Mouse (Mus musculus) spleen, adult 18-20 months (tissue): ENCODE measurements around the gene Slc25a36.
A peak's percentile ranks its signal among the peaks of the same experiment; 100 is the strongest.

Source experiments
- DNase-seq, 2 experiments: peaks; one replicate each; pipeline ENCODE4 v3.0.0; 2022; ENCODE audit warnings: mixed read lengths in 2 of 2

Slc25a36 gene

DNA sequence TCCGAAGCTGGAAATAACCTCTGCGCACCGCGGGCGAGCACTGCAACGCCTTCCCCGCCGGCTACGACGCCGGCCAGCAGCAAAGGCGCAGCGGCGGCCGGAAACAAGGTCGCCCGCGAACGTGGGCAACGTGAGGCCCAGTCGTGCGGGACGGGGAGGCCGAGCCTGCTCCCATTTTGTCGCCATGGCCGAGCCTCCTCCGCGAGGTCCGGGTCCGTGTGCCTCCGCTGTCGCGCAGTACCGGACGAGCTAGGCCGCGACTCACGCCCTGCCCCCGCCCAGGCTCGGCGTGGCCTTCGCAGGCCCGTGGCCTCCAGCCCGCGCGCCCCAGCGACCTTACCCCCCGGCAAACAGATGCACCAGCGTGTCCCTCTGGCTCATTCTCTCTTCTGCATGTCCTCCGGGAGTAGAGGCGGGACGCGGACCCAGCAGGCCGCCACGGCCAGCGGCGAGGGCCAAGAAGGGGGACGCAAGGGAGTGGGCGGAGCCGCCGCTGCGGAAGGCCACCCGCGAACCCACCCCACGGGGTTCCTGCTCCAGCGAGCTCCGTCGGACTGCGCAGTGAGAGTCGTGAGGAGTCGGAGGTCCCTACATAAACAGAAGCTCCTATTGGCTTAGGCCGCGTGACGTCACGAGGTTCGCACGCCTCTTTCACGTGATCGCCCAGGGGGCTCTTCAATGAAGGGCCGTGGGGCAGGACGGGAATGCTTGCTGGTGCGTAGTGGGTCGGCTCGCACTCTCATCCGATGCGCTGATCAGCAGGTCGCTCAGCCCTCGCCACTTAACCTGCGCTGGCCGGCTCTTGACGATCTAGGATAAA is at the start of gene Slc25a36:
Gene Slc25a36 (minus strand): TSS at position 587 of the 820 bp plus-strand sequence.
- peak; percentile 93 for DNase-seq

DNA sequence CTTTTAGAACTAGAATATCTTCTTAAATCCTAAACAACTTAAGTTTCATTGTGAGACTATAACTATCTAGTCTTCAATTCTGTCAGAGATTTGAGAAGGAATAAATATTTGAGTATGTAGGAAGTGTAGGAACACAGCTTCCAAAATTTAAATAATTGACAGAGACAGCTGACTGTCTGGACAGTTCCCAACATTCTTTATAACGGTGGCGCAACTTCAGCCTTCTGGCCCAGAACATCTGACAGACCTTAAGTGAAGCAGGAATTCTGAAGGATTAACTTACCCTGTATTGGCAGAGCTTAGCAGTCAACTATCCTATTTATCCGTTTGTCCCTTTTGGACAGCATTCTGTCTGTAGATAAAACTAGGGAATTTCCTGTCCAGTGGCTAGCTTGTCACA is 47.5 kb upstream of the Slc25a36 start:
- no peak for DNase-seq

DNA sequence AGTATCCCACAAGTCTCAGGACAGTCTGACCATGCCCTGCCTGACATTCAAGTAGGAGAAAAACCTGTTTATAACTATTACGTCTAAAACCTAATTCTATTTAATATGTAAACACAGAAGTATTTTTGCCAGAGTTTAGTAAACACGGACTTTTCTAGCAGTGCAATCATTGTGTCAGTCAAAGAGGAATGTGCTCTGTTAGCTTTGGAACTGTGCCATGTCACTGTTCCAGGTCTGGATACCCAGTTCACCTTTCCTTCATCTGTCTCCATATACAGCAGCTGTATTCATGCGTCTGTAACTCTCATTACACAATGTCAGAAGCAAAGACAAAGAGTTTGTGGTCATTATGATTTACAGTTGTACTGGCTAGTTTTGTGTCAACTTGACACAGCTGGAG is 45.0 kb upstream of the Slc25a36 start:
- DNase-seq: no peak

DNA sequence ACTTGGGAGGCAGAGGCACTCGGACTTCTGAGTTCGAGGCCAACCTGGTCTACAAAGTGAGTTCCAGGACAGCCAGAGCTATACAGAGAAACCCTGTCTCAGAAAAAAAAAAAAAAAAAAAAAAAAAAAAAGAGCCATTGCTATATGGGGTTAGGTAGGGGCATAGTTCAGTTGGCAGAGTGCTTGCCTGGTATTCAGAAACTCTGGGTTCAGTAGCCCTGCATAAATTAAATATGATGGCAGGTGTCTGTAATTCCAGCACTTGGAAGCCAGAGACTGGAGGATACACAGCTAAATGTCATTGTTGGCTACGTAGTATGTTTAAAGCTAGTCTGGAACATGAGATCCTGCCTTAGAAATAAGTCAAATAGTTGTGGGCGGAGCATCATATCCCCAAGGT is 44.0 kb upstream of the Slc25a36 start:
- no peak for DNase-seq

DNA sequence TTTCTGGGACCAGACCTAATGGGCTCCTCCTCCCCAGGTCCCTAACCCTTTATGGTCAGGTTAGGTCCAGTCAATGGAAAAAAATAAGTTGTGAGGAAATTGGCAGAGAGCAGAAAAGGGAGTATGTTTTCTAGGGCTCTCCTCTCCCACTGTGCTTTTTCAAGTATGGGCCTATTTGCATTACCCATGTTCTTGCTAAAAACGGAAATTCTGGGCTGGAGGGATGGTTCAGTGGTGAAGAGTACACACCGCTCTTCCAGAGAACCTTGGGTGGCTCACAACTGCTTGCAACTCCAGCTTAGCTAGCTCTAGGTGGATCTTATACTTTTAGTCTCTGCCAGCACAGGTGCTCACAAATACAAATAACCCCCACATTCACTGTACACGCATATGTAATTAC is 42.0 kb upstream of the Slc25a36 start:
- DNase-seq: no peak

DNA sequence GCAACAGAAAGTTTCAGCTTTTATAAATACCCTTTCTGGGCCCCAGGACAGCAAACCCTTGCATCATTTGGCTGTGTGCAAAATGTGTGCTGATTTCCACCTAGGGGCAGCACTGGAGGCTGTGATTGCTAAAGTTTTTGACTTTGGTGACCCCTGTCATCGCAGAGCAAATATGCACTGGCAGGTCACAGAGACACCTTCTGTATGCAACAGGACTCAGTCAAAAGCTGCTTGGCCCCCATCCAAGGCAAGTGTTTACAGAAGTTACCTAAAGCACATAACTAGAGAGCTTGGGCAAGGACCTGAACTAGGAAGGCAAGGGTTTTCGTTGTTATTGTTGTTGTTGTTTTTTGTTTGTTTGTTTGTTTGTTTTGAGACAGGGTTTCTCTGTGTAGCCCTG is 36.3 kb upstream of the Slc25a36 start:
- DNase-seq: no peak

DNA sequence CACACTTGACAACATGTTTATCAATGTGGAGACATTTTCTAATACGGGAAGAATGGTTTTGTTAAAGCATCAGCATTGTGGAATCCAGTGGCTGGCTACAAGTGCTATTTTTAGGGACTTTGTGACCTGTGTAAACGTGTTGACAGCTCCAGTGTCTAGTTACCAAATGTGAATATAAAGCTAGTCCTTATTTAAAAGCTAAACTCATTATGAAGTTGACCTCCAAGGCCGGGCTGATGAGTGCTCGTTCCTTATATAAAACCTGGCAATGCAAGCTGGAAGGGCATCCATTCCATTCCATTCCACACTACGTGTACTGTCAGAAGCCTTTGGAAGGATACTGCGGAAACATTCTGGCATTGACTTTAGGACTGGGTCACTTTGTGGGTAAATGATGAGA is 34.4 kb upstream of the Slc25a36 start:
- no peak for DNase-seq

DNA sequence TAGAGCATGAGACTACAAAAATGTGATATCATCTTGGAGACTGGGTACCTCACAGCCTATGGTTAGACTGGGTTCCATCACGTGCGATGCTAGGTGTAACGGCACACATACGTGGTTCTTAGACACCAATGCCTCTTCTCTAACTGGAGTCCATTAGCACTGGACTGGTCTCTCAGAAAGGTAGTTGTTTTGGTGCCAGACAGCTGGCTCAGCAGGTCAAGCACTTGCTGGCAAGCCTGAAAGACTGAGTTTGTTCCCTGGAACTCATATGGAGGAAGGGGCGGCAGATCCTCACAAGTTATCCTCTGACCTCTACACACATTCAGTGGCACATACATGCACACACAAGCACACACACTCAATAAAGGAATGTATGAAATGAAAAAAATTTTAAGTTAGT is 32.5 kb upstream of the Slc25a36 start:
- no peak for DNase-seq

DNA sequence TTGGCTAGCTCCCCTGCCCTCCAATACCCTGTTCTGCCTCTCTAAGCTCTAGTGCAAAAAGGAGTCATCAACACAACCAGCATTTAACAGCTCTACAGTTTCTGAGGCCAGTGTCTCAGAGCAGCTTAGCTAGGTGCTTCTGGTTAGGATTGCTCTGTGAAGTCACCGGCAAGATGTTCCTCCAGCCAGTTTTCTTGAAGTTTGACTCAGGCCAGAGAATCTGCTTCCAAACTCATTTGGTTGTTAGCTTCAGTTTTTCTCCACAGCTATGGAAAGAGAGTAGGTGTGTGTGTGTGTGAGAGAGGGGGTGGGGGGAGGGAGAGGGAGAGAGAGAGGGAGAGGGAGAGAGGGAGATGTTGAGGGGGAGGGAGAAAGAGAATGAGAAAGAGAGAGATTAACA is 31.6 kb upstream of the Slc25a36 start:
- no peak for DNase-seq

DNA sequence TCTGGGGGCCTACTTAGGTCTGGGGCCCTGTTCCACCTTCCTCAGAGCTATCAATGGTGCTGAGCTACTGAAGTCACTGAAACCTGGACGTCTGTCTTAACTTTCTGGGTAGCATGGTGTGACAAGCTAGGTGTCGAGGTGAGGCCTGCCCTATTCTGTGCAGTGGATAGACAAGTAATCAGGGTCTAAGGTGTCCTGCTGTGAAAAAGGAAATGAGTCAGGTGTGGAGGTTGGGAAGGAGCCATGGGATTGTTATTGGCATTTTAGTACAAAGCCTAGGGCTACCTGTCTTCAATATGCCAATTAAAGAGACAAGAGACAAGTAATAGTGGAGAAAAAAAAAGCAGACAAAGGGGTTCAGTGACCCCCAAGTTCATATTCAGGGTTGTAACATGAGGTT is 30.8 kb upstream of the Slc25a36 start:
- no peak for DNase-seq

DNA sequence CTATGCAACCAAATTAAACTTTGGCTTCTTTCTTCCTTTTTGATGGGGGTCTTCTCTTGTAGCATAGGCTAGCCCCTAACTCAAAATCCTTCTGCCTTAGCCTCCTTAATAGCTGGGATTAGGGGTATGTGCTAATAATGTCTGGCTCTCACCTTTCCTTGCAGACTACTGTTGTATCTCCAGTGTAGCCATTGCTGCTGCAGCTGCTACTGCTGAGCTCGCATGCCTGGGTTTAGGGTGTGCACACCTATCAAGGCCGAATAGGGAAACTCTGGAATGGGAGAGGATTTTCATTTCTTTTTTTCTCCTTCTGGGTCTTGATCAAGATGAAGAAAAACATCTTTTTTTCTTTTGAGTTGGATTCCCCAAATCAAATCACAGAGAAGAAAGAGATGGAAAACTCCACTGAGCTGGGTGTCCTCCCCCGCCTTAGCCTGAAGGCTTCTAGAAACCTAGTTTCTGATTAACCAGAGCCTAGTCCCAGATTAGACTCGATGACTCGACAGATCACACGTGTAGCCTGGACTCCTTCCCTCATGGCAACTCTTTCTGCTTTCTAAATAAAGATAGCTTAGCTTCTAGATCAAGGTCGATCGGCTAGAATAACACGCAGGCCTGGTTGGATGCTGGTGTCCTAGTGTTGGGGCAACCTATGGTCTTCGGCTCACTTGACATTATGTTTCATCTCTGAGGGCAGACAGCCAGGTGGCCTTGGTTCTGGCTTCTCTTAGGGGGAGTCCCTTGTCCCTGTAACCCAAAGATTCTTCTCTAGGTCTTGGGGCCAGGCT is 29.4 kb upstream of the Slc25a36 start:
- DNase-seq: no peak

DNA sequence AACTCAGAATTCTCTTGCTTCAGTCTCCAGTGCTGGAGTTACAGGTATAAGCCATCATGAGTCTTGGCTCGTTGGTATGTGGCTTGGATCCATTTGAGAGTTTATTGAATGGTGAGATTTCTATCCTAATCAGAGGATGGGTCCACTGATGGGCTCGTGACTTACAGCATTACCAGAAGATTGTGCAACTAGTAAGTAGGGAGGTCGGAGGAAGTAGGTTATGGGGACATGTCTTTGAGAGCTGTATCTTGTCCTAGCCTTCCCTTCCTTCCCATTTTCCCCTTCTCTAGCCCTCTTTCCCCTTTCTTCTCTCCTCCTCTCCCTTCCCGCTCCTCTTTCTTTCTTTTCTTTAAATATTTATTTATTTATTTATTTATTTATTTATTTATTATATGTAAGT is 26.7 kb upstream of the Slc25a36 start:
- DNase-seq: no peak

DNA sequence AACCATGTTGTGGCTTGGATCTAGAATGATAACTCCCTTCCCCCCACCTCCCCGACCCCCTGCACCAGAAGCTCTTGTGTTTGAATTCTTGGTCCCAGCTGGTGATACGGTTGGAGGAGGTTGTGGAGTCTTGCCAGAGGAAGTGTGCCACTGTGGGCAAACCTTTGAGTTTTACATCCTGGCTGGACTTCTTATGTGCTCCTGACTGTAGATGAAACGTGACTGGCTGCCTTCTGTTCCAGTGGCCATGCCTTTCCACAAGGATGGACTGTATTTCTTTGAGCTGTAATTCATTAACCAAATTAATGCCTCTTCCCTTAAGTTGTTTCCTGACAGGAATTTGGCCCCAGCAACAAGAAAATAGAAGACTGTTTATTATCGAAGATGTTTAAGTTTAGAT is 26.2 kb upstream of the Slc25a36 start:
- DNase-seq: no peak

DNA sequence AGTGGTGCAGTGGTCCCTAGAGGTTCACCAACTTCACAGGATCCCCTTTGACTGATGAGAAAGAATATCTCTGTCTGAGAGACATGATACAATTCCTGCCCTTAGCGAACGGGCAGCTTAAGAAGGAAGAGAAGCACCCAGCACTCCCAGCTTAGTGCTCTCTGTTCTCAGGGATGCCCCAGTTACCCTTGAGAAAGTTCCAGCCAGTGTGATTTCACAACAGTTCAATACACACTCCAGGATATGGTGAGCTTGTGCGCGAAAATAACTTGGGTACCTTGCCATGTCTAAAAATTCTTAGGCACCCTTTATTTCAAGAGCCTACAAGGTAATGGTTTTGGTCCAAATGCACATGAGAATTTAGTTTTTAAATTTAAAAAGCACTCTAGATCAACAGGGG is 24.9 kb upstream of the Slc25a36 start:
- no peak for DNase-seq

DNA sequence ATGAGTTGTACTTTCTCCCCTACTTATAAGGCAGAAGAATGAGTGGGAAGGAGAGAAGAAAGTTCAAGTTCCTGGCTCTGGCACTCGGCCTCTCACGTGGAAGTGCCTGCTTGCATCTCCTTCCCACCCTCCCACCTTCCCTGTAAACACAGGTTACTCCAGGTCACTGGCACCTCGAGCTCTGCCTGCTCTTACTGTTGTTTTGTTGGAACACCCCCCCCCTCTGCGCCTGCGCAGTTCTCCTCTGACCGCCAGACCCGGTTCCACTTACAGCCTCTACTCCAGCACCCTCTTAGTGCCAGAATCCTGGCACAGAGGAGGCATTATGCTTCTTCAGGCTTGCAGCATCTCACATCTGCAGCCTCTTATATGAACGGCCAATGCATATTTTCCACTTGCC is 22.2 kb upstream of the Slc25a36 start:
- DNase-seq: no peak

DNA sequence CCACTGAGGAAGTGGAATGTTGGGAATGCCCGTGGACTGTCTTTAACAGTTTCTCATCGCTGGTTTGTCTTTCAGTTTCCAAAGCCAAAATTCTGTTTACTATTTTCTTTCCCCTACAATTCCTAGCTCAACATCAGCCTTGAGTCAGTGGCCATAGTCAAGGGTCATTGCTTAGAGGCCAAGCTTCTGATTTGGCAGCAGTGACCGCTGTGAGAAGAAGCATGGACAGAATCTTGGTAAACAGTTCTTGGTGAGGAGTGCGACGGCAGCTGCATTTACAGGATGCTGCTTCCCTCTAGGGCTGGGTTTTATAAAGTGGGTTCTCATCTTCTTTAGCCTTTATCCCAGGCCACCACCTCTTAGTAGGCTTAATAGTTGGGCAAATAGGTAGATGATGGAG is 19.0 kb upstream of the Slc25a36 start:
- DNase-seq: no peak

DNA sequence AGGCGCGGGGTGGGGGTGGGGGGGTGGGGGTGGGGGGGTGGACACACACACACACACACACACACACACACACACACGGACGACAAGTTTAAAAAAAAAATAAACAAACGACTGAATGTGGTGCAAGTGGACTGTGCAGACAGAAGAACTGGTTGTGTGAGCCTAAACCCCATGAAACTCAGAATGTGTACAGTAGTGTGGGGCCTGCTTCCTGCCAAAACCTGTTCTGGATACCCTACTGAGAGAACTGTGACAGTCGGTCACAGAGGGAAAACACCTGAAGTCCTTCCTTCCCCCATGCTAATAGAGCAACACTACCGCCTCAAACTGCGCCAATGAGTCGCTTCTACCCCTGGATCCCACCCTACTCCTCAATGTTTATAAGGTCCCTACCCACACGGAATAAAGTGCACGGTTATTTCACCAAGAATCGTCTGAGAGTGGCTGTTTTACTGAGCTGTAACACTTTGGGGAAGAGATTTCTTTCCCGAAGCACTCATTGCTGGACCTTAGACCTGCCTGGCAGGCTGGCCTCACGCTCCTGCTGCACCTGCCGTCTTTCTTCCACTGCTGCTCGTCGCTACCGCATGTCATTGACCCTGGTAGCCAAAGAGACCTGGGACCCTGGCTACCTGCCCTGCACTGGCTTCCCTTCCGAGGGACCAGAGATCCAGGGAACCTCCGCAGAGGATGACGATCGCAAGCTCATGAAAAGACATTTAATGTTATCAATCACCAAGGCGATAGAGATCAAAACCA is 13.2 kb upstream of the Slc25a36 start:
- no peak for DNase-seq

DNA sequence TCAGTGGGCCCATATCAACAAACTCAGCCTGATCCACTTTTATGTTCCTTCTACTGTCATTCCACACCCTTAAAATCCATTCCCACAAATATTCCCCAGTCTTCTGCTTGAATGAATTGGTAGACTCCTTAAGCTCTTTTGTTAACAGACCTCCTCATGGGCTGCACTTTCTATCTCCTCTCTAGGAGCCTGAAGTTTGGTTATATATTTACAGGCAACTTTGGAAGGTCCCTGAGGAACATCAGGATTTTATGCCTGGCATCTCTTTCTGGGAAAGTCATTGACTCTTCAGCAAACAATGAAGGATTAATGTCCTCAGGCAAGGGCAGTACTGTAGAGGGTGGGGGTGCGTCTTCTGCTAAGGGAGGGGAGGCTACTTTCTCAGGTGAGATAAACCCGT is 10.5 kb upstream of the Slc25a36 start:
- no peak for DNase-seq

DNA sequence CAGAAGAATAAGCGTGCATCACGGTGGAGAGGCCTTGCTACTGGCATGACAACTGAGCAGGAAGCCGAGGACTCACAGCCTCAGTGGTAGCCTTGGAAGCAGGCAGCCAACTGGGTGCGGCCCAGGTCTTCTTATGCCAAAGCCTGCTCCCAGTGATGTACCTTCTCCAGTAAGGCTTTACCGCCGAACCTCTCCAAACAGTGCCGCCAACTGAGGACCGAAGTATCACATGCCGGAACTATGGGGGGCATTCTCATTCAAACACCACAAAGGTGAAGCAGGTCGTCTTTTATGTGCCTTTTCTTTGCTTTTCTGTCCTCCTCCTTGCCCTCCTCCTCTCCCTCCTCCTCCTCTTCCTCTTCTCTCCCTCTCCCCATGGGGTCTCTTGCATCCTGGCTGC is 3.3 kb upstream of the Slc25a36 start:
- no peak for DNase-seq

DNA sequence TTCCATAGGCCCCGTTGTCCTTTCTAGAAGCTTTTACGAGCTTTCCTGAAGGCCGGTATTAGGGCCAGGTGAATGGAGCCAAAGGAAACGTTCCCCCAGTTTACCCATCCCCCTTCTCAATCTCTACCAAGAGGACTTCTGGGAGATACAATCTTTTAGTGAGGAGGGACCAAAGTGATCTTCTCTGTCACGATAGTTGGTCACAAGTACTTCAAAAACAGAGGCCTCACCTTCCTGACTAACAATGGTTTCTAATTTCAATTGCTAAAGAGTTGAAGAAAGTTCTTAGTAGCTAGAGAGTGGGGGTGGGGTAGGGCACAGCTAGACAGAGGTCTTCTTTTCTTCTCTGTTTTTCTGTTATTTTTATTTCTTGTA is 2.6 kb upstream of the Slc25a36 start:
- no peak for DNase-seq

DNA sequence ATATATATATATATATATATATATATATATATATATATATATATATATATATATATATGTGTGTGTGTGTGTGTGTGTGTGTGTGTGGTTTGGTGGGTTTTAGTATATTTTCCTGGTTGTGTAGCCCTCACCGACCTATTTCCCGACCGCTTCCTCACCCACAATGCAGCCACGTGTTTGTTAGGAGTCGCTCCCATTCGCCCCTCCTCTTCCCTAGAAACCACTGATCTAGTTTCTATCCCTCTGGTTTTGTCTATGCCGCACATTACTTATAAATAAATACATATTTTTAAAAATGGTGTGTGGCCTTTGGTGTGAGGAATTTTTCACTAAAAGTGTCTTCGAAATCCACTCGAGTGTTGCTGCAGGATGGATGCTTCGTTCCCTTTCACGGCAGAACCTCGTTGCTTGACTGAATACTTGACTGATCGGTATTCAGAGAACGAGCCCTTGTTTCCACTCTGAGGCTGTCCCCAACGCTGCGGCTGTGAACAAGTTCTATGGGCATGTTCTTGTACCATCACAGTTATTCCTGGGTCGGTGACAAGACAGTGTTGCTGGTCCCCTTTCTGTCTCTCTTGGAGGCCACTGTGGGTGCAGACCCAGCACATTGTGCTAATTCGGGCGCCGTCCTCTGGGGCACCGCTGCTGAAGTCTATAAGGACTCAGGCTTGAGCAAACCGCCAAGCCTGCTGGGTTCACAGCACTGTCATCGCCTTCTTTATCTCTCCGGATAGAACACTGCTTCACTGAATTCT is 2.0 kb upstream of the Slc25a36 start:
- no peak for DNase-seq

DNA sequence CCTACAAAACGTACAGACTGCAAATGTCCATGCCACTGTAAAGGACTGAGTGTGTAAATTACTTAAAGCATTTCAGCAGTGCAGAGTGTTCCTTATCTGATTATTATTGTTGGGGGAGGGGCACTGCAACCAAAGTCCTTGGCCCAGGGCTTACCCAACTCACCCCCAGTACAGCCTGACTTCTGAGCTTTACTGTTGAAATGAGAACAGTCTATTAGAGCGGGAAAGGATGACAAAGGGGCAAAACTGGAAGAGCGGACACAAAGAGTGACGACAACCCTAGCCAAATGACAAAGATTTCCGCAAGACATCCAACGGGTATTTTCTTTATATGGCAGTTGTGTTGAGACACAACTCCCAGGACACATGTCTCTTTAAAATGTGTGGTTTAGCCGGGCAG is 1.3 kb upstream of the Slc25a36 start:
- no peak for DNase-seq

DNA sequence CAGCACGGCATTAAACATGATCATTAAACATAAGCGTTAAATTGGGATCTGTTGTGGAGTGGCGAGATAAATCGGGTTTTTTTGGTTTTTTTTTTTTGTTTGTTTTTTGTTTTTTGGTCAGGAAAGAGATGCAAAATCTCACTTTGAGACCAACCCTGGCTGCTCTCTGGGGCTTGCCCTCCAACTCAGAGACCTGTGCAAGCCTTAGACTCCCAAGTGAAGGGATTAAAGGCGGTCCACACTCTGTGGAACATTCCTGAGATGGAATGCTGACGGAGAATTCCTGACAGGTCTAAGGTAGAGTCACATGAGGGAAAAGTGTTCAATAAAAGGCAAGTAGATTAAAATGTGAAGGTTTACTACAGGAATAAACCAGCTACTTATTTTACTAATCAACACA is 549 bp upstream of the Slc25a36 start:
- DNase-seq: no peak
